Mouse (Mus musculus) stomach, postnatal 0 days (tissue): ENCODE measurements around the gene Galnt11. TPM values are rescaled to one million over a fixed set of nuclear protein-coding genes. Genes with fewer than 3 reads are reported as not detected.
A peak's percentile ranks its signal among the peaks of the same experiment; 100 is the strongest.
"Not testable (repeated sequence)": the region's sequence is repeated elsewhere in the genome, so short reads cannot be mapped to it uniquely, and the experiment has no call there.

Experiments used
- ATAC-seq: fragments of 200-750 bp; cut with Nextera tagmentation; 2 replicates; pipeline ENCODE4 v1.8.0; 2017; ENCODE audit not compliant: low FRiP score, low TSS enrichment
- DNase-seq: peaks from one replicate; pipeline ENCODE4 v3.0.0-alpha.2; 2016; ENCODE audit warnings: low spot score
- H3K27ac ChIP-seq: fragments of 300-500 bp; sonication (generic); replicated peaks from 2 replicates; pipeline ENCODE4 v1.5.1; 2014; ENCODE audit warnings: mild to moderate bottlenecking, control low read depth
- H3K27me3 ChIP-seq: fragments of 300-500 bp; sonication (generic); 2 replicates; pipeline ENCODE4 v1.6.1; 2014; ENCODE audit warnings: low read length; ENCODE audit not compliant: control insufficient read depth, insufficient read depth
- H3K36me3 ChIP-seq: fragments of 300-500 bp; sonication (generic); 2 replicates; pipeline ENCODE4 v1.6.1; 2014; ENCODE audit warnings: low read length, mixed read lengths; ENCODE audit not compliant: control insufficient read depth, insufficient read depth
- H3K4me1 ChIP-seq: fragments of 300-500 bp; sonication (generic); replicated peaks from 2 replicates; pipeline ENCODE4 v1.6.1; 2014; ENCODE audit warnings: antibody characterized with exemption; ENCODE audit not compliant: control insufficient read depth, insufficient read depth
- H3K4me2 ChIP-seq: fragments of 300-500 bp; sonication (generic); replicated peaks from 2 replicates; pipeline ENCODE4 v1.6.1; 2014; ENCODE audit warnings: low read depth, mild to moderate bottlenecking, control low read depth, moderate library complexity
- H3K4me3 ChIP-seq: fragments of 300-500 bp; sonication (generic); 2 replicates; pipeline ENCODE4 v1.5.1; 2014; ENCODE audit warnings: low read depth, low read length, control low read depth
- H3K9ac ChIP-seq: fragments of 300-500 bp; sonication (generic); 2 replicates; pipeline ENCODE4 v1.6.1; 2014; ENCODE audit warnings: mild to moderate bottlenecking, low read length, control low read depth, mixed read lengths
- H3K9me3 ChIP-seq: fragments of 300-500 bp; sonication (generic); 2 replicates; pipeline ENCODE4 v1.6.1; 2016; ENCODE audit warnings: low read length; ENCODE audit not compliant: control insufficient read depth
- CTCF ChIP-seq: IDR thresholded peaks from 2 replicates; pipeline ENCODE4 v1.5.1; 2016; ENCODE audit warnings: antibody characterized with exemption, low read depth, mild to moderate bottlenecking, moderate library complexity
- EP300 ChIP-seq: optimal IDR thresholded peaks from 2 replicates; pipeline ENCODE3; 2016; ENCODE audit warnings: antibody characterized with exemption
- WGBS: fragments of 180-500 bp; shearing (Covaris S2); extraction: QIAGEN DNeasy Blood & Tissue Kit; methylation state at CpG from one replicate; pipeline ENCODE4 v1.1.7; 2014; 5-methylcytosine and 5-hydroxymethylcytosine counted together
- polyA plus RNA-seq: library from polyadenylated mRNA; unstranded; fragments of >200 nt; fragmentation: Nextera tagmentation; extraction: Ambion mirVana; gene quantifications from 2 replicates; pipeline ENCODE4 v1.2.1, GENCODE M21; 2015

The Galnt11 gene
- polyA plus RNA-seq, 1 experiment from 2014 or later: 24.2 TPM

- Histone ChIP-seq H3K9me3 (no peaks in the 10 kb centered on the region), H3K4me2 (no peak overlapping the region), H3K36me3 (no peaks in the 10 kb centered on the region), H3K27ac (no peak overlapping the region), H3K4me3 (no peak overlapping the region), H3K9ac (no peak overlapping the region), H3K27me3 (no peaks in the 10 kb centered on the region), H3K4me1 (no peaks in the 10 kb centered on the region)
- ATAC-seq: no peak
- TF ChIP-seq CTCF (no peak), EP300 (no peak)
- DNase-seq: no peak
- WGBS: 82% methylated on average over 6 of the region's 6 CpGs
Measured at GRCm38 (mm10) chr5:25215006-25215405, 6.7 kb upstream of the Galnt11 start.

GRCm38 (mm10) chr5:25222752-25223702 lies 1.3 kb downstream of the Galnt11 start, which contains the start of gene E130116L18Rik:
Gene E130116L18Rik (minus strand): TSS chr5:25223153.
- no peaks in the 10 kb centered on the region for H3K4me1 ChIP-seq
- 2% methylated on average over 72 of the region's 72 CpGs for WGBS
- H3K9me3 ChIP-seq: no peaks in the 10 kb centered on the region
- TF ChIP-seq EP300 (no peak), CTCF (no peak)
- peak; percentile 92 for DNase-seq
- H3K4me3 ChIP-seq: peak within 1 kb of the TSS; percentile 71
- no peaks in the 10 kb centered on the region for H3K27me3 ChIP-seq
- peak within 1 kb of the TSS; percentile 85 for H3K9ac ChIP-seq
- no peaks in the 10 kb centered on the region for H3K36me3 ChIP-seq
- H3K4me2 ChIP-seq: peak within 1 kb of the TSS; percentile 65
- peak; percentile 98 for ATAC-seq
- peak within 1 kb of the TSS; percentile 94 for H3K27ac ChIP-seq

GRCm38 (mm10) chr5:25224377-25224776 lies 2.7 kb downstream of the Galnt11 start:
- H3K36me3 ChIP-seq, DNase-seq, H3K4me2 ChIP-seq, H3K4me1 ChIP-seq, H3K27ac ChIP-seq, H3K27me3 ChIP-seq, H3K9me3 ChIP-seq, H3K4me3 ChIP-seq, ATAC-seq, H3K9ac ChIP-seq: not testable (repeated sequence)
- WGBS: 85% methylated on average over 1 of the region's 1 CpGs

- TF ChIP-seq EP300 (no peak), CTCF (no peak)
- peak; percentile 96 for ATAC-seq
- no peak overlapping the region for H3K4me3 ChIP-seq
- H3K27me3 ChIP-seq: no peaks in the 10 kb centered on the region
- WGBS: 80% methylated on average over 6 of the region's 6 CpGs
- H3K9me3 ChIP-seq: no peaks in the 10 kb centered on the region
- DNase-seq: peak; percentile 52
- H3K4me1 ChIP-seq: 0 out of 2 replicates have a peak, but pooled peaks cover 2% of the 10 kb centered on the region
- H3K4me2 ChIP-seq: no peak overlapping the region
- H3K27ac ChIP-seq: no peak overlapping the region
- H3K9ac ChIP-seq: no peak overlapping the region
- H3K36me3 ChIP-seq: no peaks in the 10 kb centered on the region
Measured at GRCm38 (mm10) chr5:25243101-25243500, 21.4 kb downstream of the Galnt11 start.

GRCm38 (mm10) chr5:25245806-25246472 lies 24.2 kb downstream of the Galnt11 start:
- H3K4me1 ChIP-seq: 0 out of 2 replicates have a peak, but pooled peaks cover 2% of the 10 kb centered on the region
- no peak for ATAC-seq
- no peak overlapping the region for H3K9ac ChIP-seq
- no peak overlapping the region for H3K4me2 ChIP-seq
- H3K27me3 ChIP-seq: no peaks in the 10 kb centered on the region
- no peak for DNase-seq
- TF ChIP-seq CTCF (no peak), EP300 (no peak)
- H3K4me3 ChIP-seq: no peak overlapping the region
- peaks cover 1% of the 10 kb centered on the region; the same call in 1 of the 2 replicates for H3K36me3 ChIP-seq
- no peaks in the 10 kb centered on the region for H3K9me3 ChIP-seq
- no peak overlapping the region for H3K27ac ChIP-seq
- 83% methylated on average over 10 of the region's 10 CpGs for WGBS
